Mouse (Mus musculus) intestine, embryonic 15.5 days (tissue): ENCODE measurements at regions not wholly inside any gene's neighbourhood (a gene's known extent, or its start where the extent isn't known, plus 50 kb on each side); places are given as distances from the start of the nearest gene placed in this dataset.
"Not testable (repeated sequence)": the region's sequence is repeated elsewhere in the genome, so short reads cannot be mapped to it uniquely, and the experiment has no call there.

Experiments used
- ATAC-seq: fragments of 200-750 bp; cut with Nextera tagmentation; 2 replicates; pipeline ENCODE4 v1.8.0; 2017; ENCODE audit warnings: moderate TSS enrichment, moderate library complexity
- H3K27ac ChIP-seq: fragments of 300-500 bp; sonication (generic); 2 replicates; pipeline ENCODE4 v1.5.1; 2015; ENCODE audit warnings: mild to moderate bottlenecking, inconsistent platforms
- H3K27me3 ChIP-seq: fragments of 300-500 bp; sonication (generic); replicated peaks from 2 replicates; pipeline ENCODE4 v1.6.1; 2015; ENCODE audit warnings: inconsistent platforms
- H3K36me3 ChIP-seq: fragments of 300-500 bp; sonication (generic); 2 replicates; pipeline ENCODE4 v1.6.1; 2015; ENCODE audit warnings: inconsistent platforms
- H3K4me1 ChIP-seq: fragments of 300-500 bp; sonication (generic); replicated peaks from 2 replicates; pipeline ENCODE4 v1.6.1; 2015; ENCODE audit warnings: inconsistent platforms
- H3K4me2 ChIP-seq: fragments of 300-500 bp; sonication (generic); replicated peaks from 2 replicates; pipeline ENCODE4 v1.6.1; 2015; ENCODE audit warnings: mild to moderate bottlenecking, inconsistent platforms
- H3K4me3 ChIP-seq: fragments of 300-500 bp; sonication (generic); replicated peaks from 2 replicates; pipeline ENCODE4 v1.5.1; 2015; ENCODE audit warnings: inconsistent platforms
- H3K9ac ChIP-seq: fragments of 300-500 bp; sonication (generic); 2 replicates; pipeline ENCODE4 v1.6.1; 2015; ENCODE audit warnings: inconsistent platforms
- H3K9me3 ChIP-seq: fragments of 300-500 bp; sonication (generic); 2 replicates; pipeline ENCODE4 v1.6.1; 2016; ENCODE audit warnings: inconsistent platforms
- WGBS: fragments of 180-500 bp; shearing (Covaris S2); methylation state at CpG from one replicate; pipeline ENCODE4 v1.1.7; 2015; 5-methylcytosine and 5-hydroxymethylcytosine counted together

- no peak overlapping the region for H3K4me2 ChIP-seq
- no peak overlapping the region for H3K27ac ChIP-seq
- no peaks in the 10 kb centered on the region for H3K4me1 ChIP-seq
- H3K4me3 ChIP-seq: no peak overlapping the region
- H3K9me3 ChIP-seq: no peaks in the 10 kb centered on the region
- WGBS: 95% methylated on average over 2 of the region's 2 CpGs
- H3K9ac ChIP-seq: no peak overlapping the region
- no peak for ATAC-seq
- no peaks in the 10 kb centered on the region for H3K27me3 ChIP-seq
- H3K36me3 ChIP-seq: no peaks in the 10 kb centered on the region
These were observed 253.1 kb upstream of the Tram1l1 start for GRCm38 (mm10) chr3:124067538-124067937.

- no peak overlapping the region for H3K4me2 ChIP-seq
- H3K36me3 ChIP-seq: no peaks in the 10 kb centered on the region
- H3K9me3 ChIP-seq: no peaks in the 10 kb centered on the region
- no peaks in the 10 kb centered on the region for H3K27me3 ChIP-seq
- H3K27ac ChIP-seq: no peak overlapping the region
- H3K4me1 ChIP-seq: no peaks in the 10 kb centered on the region
- no peak overlapping the region for H3K9ac ChIP-seq
- no peak overlapping the region for H3K4me3 ChIP-seq
- ATAC-seq: no peak
- 79% methylated on average over 1 of the region's 1 CpGs for WGBS
These were observed 252.7 kb upstream of the Tram1l1 start for GRCm38 (mm10) chr3:124067971-124068370.

DNA sequence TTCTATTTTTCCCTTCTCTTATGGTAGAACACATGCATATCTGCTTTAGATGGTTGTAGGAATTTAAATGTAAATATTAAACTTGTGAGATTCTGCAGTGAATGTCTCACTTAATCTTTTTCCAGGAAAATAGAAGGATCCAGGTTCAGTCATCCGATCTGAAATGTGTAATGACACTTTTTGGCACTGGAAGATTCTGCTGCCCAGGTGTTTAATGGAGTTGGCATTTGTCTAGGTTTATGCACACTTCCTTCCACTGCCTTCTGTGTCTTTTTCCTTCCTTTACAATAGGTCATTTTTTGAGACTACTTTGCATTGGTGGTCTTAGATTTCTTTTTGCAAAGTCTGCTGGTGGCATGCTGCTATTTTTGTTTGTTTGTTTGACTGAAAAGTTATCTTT, 251.5 kb upstream of the Tram1l1 start:
- H3K4me2 ChIP-seq: no peak overlapping the region
- no peaks in the 10 kb centered on the region for H3K4me1 ChIP-seq
- H3K9me3 ChIP-seq: no peaks in the 10 kb centered on the region
- 71% methylated on average over 1 of the region's 1 CpGs for WGBS
- H3K27ac ChIP-seq: no peak overlapping the region
- ATAC-seq: no peak
- no peak overlapping the region for H3K4me3 ChIP-seq
- no peaks in the 10 kb centered on the region for H3K36me3 ChIP-seq
- H3K9ac ChIP-seq: no peak overlapping the region
- no peaks in the 10 kb centered on the region for H3K27me3 ChIP-seq

GRCm38 (mm10) chr3:124075974-124076606, 244.6 kb upstream of the Tram1l1 start:
- Histone ChIP-seq H3K4me3 (no peak overlapping the region), H3K9ac (no peak overlapping the region), H3K36me3 (no peaks in the 10 kb centered on the region), H3K27ac (no peak overlapping the region), H3K27me3 (no peaks in the 10 kb centered on the region), H3K4me1 (no peaks in the 10 kb centered on the region), H3K4me2 (no peak overlapping the region), H3K9me3 (no peaks in the 10 kb centered on the region)
- WGBS: 39% methylated on average over 6 of the region's 6 CpGs
- no peak for ATAC-seq

- ATAC-seq: no peak
- Histone ChIP-seq H3K27ac (no peak overlapping the region), H3K27me3 (no peaks in the 10 kb centered on the region), H3K9me3 (no peaks in the 10 kb centered on the region), H3K36me3 (no peaks in the 10 kb centered on the region), H3K4me2 (no peak overlapping the region), H3K4me1 (no peaks in the 10 kb centered on the region), H3K4me3 (no peak overlapping the region), H3K9ac (no peak overlapping the region)
- WGBS: 60% methylated on average over 9 of the region's 9 CpGs
These were observed 228.1 kb upstream of the Tram1l1 start for GRCm38 (mm10) chr3:124092404-124093121.

- no peaks in the 10 kb centered on the region for H3K27me3 ChIP-seq
- no peak for ATAC-seq
- H3K36me3 ChIP-seq: no peaks in the 10 kb centered on the region
- no peak overlapping the region for H3K4me2 ChIP-seq
- no peaks in the 10 kb centered on the region for H3K9me3 ChIP-seq
- H3K4me1 ChIP-seq: no peaks in the 10 kb centered on the region
- H3K4me3 ChIP-seq: no peak overlapping the region
- no peak overlapping the region for H3K27ac ChIP-seq
- WGBS: 76% methylated on average over 1 of the region's 1 CpGs
- H3K9ac ChIP-seq: no peak overlapping the region
These were observed 206.7 kb upstream of the Tram1l1 start for GRCm38 (mm10) chr3:124113995-124114394.

GRCm38 (mm10) chr3:124156255-124156654, 164.4 kb upstream of the Tram1l1 start:
- 75% methylated on average over 2 of the region's 2 CpGs for WGBS
- H3K9ac ChIP-seq: no peak overlapping the region
- no peaks in the 10 kb centered on the region for H3K36me3 ChIP-seq
- no peak overlapping the region for H3K4me2 ChIP-seq
- no peak overlapping the region for H3K27ac ChIP-seq
- H3K9me3 ChIP-seq: no peaks in the 10 kb centered on the region
- ATAC-seq: no peak
- H3K4me3 ChIP-seq: no peak overlapping the region
- H3K27me3 ChIP-seq: no peaks in the 10 kb centered on the region
- no peaks in the 10 kb centered on the region for H3K4me1 ChIP-seq

- H3K4me3 ChIP-seq: no peak overlapping the region
- H3K36me3 ChIP-seq: no peaks in the 10 kb centered on the region
- WGBS: 64% methylated on average over 6 of the region's 6 CpGs
- H3K9ac ChIP-seq: no peak overlapping the region
- no peak overlapping the region for H3K27ac ChIP-seq
- no peak overlapping the region for H3K4me2 ChIP-seq
- ATAC-seq: no peak
- H3K27me3 ChIP-seq: no peaks in the 10 kb centered on the region
- no peaks in the 10 kb centered on the region for H3K9me3 ChIP-seq
- H3K4me1 ChIP-seq: no peaks in the 10 kb centered on the region
These were observed 162.6 kb upstream of the Tram1l1 start for GRCm38 (mm10) chr3:124157858-124158655.

DNA sequence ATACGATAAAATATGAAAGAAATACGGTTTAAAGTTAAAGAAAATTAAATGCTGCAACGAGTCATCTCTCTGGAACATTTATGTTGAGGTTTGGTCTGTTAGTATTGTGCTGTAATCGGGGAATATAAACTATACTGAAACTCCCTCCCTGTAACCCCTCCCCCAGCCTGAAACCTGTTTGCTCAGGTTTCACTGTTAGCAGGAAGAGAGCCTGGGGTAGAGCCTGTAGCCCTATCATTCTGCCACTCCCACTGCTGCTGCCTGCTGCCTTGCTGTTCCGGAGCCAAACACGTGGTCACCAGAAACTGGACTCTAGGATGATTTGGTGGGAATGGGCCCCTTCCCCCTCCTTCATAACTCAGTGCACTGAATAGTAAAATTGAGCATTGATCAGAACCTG, 127.3 kb upstream of the Tram1l1 start:
- H3K9ac ChIP-seq, H3K27me3 ChIP-seq, H3K4me2 ChIP-seq, H3K36me3 ChIP-seq, H3K4me1 ChIP-seq, H3K9me3 ChIP-seq, H3K27ac ChIP-seq, H3K4me3 ChIP-seq: not testable (repeated sequence)
- 47% methylated on average over 6 of the region's 6 CpGs for WGBS
- peak; percentile 80 for ATAC-seq

DNA sequence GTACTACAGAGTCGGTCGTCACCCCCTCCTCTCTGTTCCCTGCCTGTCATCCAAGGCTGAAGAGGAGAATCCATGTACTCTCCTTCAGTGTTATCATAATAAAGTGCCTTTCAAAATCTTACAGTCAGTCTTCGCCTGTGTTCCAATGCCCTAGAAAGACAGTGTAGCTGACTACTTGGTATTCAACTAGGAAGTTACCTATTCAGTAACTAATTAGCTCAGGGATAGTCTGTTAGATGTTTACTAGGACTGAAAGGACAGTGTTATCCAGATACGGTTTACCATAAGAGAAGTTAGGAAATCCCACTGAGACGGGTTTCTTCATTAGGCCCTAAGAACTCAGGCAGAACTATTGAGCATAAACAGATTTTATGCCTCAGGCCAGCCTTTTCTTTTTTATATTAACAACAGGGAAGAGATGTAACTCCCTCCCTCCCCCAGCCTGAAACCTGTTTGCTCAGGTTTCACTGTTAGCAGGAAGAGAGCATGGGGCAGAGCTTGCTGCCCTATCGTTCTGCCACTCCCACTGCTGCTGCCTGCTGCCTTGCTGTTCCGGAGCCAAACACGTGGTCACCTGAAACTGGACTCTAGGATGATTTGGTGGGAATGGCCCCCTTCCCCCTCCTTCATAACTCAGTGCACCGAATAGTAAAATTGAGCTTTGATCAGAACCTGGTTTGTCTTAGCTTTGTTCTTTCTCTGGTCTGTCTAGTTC, 120.3 kb upstream of the Tram1l1 start:
- not testable (repeated sequence) for H3K36me3 ChIP-seq, H3K27ac ChIP-seq, H3K4me2 ChIP-seq, H3K4me1 ChIP-seq, H3K9ac ChIP-seq, H3K4me3 ChIP-seq, H3K27me3 ChIP-seq, H3K9me3 ChIP-seq
- ATAC-seq: peak; percentile 68
- 78% methylated on average over 9 of the region's 9 CpGs for WGBS

GRCm38 (mm10) chr3:124217131-124217530, 103.5 kb upstream of the Tram1l1 start:
- Histone ChIP-seq H3K4me3 (no peak overlapping the region), H3K27me3 (no peaks in the 10 kb centered on the region), H3K36me3 (no peaks in the 10 kb centered on the region), H3K9ac (no peak overlapping the region), H3K4me1 (no peaks in the 10 kb centered on the region), H3K9me3 (no peaks in the 10 kb centered on the region), H3K27ac (no peak overlapping the region), H3K4me2 (no peak overlapping the region)
- WGBS: 86% methylated on average over 2 of the region's 2 CpGs
- peak; percentile 68 for ATAC-seq

GRCm38 (mm10) chr3:124225982-124226381, 94.7 kb upstream of the Tram1l1 start:
- H3K27me3 ChIP-seq: no peaks in the 10 kb centered on the region
- H3K27ac ChIP-seq: no peak overlapping the region
- 84% methylated on average over 4 of the region's 4 CpGs for WGBS
- no peak overlapping the region for H3K4me2 ChIP-seq
- no peak for ATAC-seq
- H3K4me3 ChIP-seq: no peak overlapping the region
- H3K9ac ChIP-seq: no peak overlapping the region
- no peaks in the 10 kb centered on the region for H3K4me1 ChIP-seq
- no peaks in the 10 kb centered on the region for H3K36me3 ChIP-seq
- no peaks in the 10 kb centered on the region for H3K9me3 ChIP-seq
